Mouse (Mus musculus): ENCODE data around the gene Npas2. TPM values are rescaled to one million over a fixed set of nuclear protein-coding genes. Genes with fewer than 3 reads are reported as not detected.

Npas2 gene
- total and polyA plus RNA-seq, 3 experiments, result not detected

DNA sequence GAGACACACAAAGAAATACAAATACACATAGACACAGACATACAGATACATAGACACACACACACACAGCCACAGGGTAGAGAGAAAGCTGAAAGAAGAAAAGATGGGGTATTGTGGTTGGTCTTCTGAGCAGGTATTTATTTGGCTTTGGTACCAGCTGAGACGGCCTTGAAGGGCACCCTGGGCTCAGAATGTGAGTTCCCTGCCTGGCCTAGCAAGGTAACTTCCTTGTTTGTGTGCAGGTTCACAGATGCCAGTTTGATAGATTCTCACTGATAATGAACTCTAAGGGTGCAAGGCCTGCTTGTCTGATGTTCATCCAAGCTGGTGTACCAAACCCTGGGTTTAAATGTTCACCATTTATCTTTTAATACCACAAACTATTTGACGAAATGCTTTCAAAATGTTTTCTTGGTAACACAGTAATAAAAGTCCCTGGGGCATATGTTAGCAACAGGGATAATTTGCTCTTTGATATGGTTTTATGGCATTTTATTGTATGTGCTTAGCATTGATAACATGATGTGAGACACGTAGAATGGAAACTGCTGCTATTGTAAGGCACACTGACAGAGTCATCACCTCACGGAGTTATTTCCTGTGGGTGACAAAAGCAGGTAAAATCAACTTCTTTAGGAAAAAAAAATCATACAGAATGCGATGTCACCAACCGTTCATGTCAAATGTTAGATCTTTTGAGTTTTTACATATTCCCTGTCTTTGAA is 47.5 kb downstream of the Npas2 start:
- Histone ChIP-seq H3K4me3 (ENCODE audit: control insufficient read depth in 1 of 2, insufficient read depth in 1 of 2, low read depth in 2 of 2, low read length in 2 of 2) (no peak overlapping the region), H3K27me3 (ENCODE audit: control insufficient read depth in 1 of 2, insufficient read depth in 2 of 2, low read length in 2 of 2) (no peaks in the 10 kb centered on the region), H3K9ac (ENCODE audit: control insufficient read depth, low read depth, low read length, poor library complexity, severe bottlenecking) (no peak overlapping the region), H3K9me3 (replicated peaks; ENCODE audit: insufficient read depth, low read length) (no peaks in the 10 kb centered on the region), H3K79me2 (ENCODE audit: control insufficient read depth, insufficient read depth, low read length, poor library complexity) (no peaks in the 10 kb centered on the region), H3K36me3 (ENCODE audit: control insufficient read depth in 1 of 2, insufficient read depth in 2 of 2, low read length in 2 of 2) (no peaks in the 10 kb centered on the region), H3K27ac (ENCODE audit: control insufficient read depth, low read depth, low read length) (no peak overlapping the region), H3K4me1 (ENCODE audit: control insufficient read depth in 1 of 2, insufficient read depth in 2 of 2, low read length in 2 of 2) (no peaks in the 10 kb centered on the region)
- no peak for DNase-seq (ENCODE audit: low read depth, low spot score)
- TF ChIP-seq BHLHE40 (IDR thresholded peaks at IDR 0.05; ENCODE audit: borderline replicate concordance, low read depth, low read length) (no peak), CHD2 (IDR thresholded peaks at IDR 0.05; ENCODE audit: low read length) (no peak), MYC (IDR thresholded peaks at IDR 0.05; ENCODE audit: low read depth, low read length) (no peak), POLR2AphosphoS2 (IDR thresholded peaks at IDR 0.05; ENCODE audit: low read length) (no peak), NRF1 (IDR thresholded peaks at IDR 0.05; ENCODE audit: insufficient read depth, low read depth, low read length, poor library complexity, severe bottlenecking) (no peak), USF1 (IDR thresholded peaks at IDR 0.05; ENCODE audit: low read depth, low read length) (no peak), TCF12 (IDR thresholded peaks at IDR 0.05; ENCODE audit: low read depth, low read length) (no peak), ETS1 (IDR thresholded peaks at IDR 0.05; ENCODE audit: low read depth, low read length) (no peak)

DNA sequence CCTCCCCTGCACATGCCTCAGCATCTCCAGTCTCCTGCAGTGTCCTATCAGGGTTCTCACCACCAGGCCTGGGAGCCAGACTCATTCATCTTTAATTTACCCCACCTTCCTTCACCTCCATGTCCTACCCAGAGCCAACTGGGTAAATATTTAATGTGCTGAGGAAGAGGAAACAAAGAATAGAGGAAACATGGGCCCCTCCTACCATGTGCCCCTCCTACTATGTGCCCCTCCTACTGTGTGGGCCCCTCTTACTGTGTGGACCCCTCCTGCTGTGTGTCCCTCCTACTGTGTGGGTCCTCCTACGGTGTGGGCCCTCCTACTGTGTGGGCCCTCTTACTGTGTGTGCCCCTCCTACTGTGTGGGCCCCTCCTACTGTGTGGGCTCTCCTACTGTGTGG is 51.2 kb downstream of the Npas2 start:
- TF ChIP-seq MAFK (IDR thresholded peaks at IDR 0.05; ENCODE audit: borderline replicate concordance, low read depth, low read length), result no peak
- TF ChIP-seq EP300 (IDR thresholded peaks at IDR 0.05; ENCODE audit: low read depth in 1 of 2, low read length in 2 of 2), result no peak
- no peak for TF ChIP-seq MAZ (IDR thresholded peaks at IDR 0.05; ENCODE audit: low read depth, low read length)
- no peak for TF ChIP-seq E2F4 (IDR thresholded peaks at IDR 0.05; ENCODE audit: borderline replicate concordance, low read depth, low read length)
- TF ChIP-seq ZNF384 (IDR thresholded peaks at IDR 0.05; ENCODE audit: low read depth, low read length), result no peak
- TF ChIP-seq USF1 (IDR thresholded peaks at IDR 0.05; ENCODE audit: low read depth, low read length), result no peak
- TF ChIP-seq RAD21 (IDR thresholded peaks at IDR 0.05; ENCODE audit: low read depth, low read length), result no peak
- no peak for TF ChIP-seq ZKSCAN1 (IDR thresholded peaks at IDR 0.05; ENCODE audit: low read depth, low read length)
- TF ChIP-seq HCFC1 (IDR thresholded peaks at IDR 0.05; ENCODE audit: low read depth, low read length), result no peak
- no peak for TF ChIP-seq NELFE (IDR thresholded peaks at IDR 0.05; ENCODE audit: low read depth, low read length)
- no peak for TF ChIP-seq TAL1 (IDR thresholded peaks at IDR 0.05; ENCODE audit: low read length)
- no peak for TF ChIP-seq ETS1 (IDR thresholded peaks at IDR 0.05; ENCODE audit: low read depth, low read length)
- TF ChIP-seq MXI1 (IDR thresholded peaks at IDR 0.05; ENCODE audit: low read depth, low read length), result no peak
- TF ChIP-seq SMC3 (IDR thresholded peaks at IDR 0.05; ENCODE audit: low read depth, low read length), result no peak
- no peak for TF ChIP-seq KAT2A (conservative IDR thresholded peaks at IDR 0.05; ENCODE audit: low read depth, low read length)
- TF ChIP-seq MYB (IDR thresholded peaks at IDR 0.05; ENCODE audit: low read depth, low read length), result no peak
- H3K27ac ChIP-seq (ENCODE audit: control insufficient read depth, low read depth, low read length), result no peak overlapping the region
- H3K27me3 ChIP-seq (ENCODE audit: control insufficient read depth in 1 of 2, insufficient read depth in 2 of 2, low read length in 2 of 2), result no peaks in the 10 kb centered on the region
- no peaks in the 10 kb centered on the region for H3K36me3 ChIP-seq (ENCODE audit: control insufficient read depth in 1 of 2, insufficient read depth in 2 of 2, low read length in 2 of 2)
- DNase-seq (ENCODE audit: low read depth, low spot score), result no peak
- no peak overlapping the region for H3K9ac ChIP-seq (ENCODE audit: control insufficient read depth, low read depth, low read length, poor library complexity, severe bottlenecking)
- H3K4me3 ChIP-seq (ENCODE audit: control insufficient read depth in 1 of 2, insufficient read depth in 1 of 2, low read depth in 2 of 2, low read length in 2 of 2), result no peak overlapping the region
- H3K4me1 ChIP-seq (ENCODE audit: control insufficient read depth in 1 of 2, insufficient read depth in 2 of 2, low read length in 2 of 2), result no peaks in the 10 kb centered on the region
- H3K9me3 ChIP-seq (replicated peaks; ENCODE audit: insufficient read depth, low read length), result no peaks in the 10 kb centered on the region
- no peaks in the 10 kb centered on the region for H3K79me2 ChIP-seq (ENCODE audit: control insufficient read depth, insufficient read depth, low read length, poor library complexity)

All from MEL (cell line).